Mouse (Mus musculus) left cerebral cortex, postnatal 10 days (tissue): ENCODE results near the gene Ube2s. TPM values are rescaled to one million over a fixed set of nuclear protein-coding genes. Genes with fewer than 3 reads are reported as not detected.

Source experiments
- DNase-seq, 2 experiments: peaks; one replicate each; pipeline ENCODE4 v3.0.0; 2021 to 2022; ENCODE audit warnings: low spot score in 2 of 2, mixed read lengths in 1 of 2; ENCODE audit errors: extremely low spot score in 1 of 2
- intact Hi-C: fragments of 180-260 bp; cut with DNase I; formaldehyde crosslinking; loops from one replicate; pipeline ENCODE4 v1.15.1; 2025
- total RNA-seq, 2 experiments: library from RNA; stranded (reverse); gene quantifications; 2 replicates each; pipeline ENCODE4 v1.2.3; 2021

The Ube2s gene
- total RNA-seq, 2 experiments from 2014 or later: 145 to 159 TPM

GRCm38 (mm10) chr7:4788499-4789435 is 23.6 kb downstream of the Ube2s start:
- intact Hi-C loops: no loop called here
- peak; percentile 22 to 83 for DNase-seq

- intact Hi-C loops: no loop called here
- peak in 1 of 2 experiments; percentile 55 for DNase-seq
Measured at GRCm38 (mm10) chr7:4783667-4784268, 28.6 kb downstream of the Ube2s start.

GRCm38 (mm10) chr7:4782759-4783158 is 29.6 kb downstream of the Ube2s start, which contains the start of the genes Il11 and Tmem190:
Gene Il11 (minus strand): TSS chr7:4782859.
Gene Tmem190 (plus strand): TSS chr7:4782937.
- no peak for DNase-seq
- intact Hi-C loops: no loop called here

- intact Hi-C loops: no loop called here
- DNase-seq: no peak
Measured at GRCm38 (mm10) chr7:4782130-4782529, 30.3 kb downstream of the Ube2s start.

- DNase-seq: peak in 1 of 2 experiments; percentile 34
- intact Hi-C loops: no loop called here
Measured at GRCm38 (mm10) chr7:4779921-4780320, 32.5 kb downstream of the Ube2s start.

GRCm38 (mm10) chr7:4777851-4778637 is 34.3 kb downstream of the Ube2s start:
- DNase-seq: no peak
- intact Hi-C loops: no loop called here

GRCm38 (mm10) chr7:4776861-4777830 is 35.2 kb downstream of the Ube2s start:
- intact Hi-C loops: no loop called here
- DNase-seq: peak in 1 of 2 experiments; percentile 83

- DNase-seq: no peak
- intact Hi-C loops: no loop called here
Measured at GRCm38 (mm10) chr7:4776131-4776530, 36.3 kb downstream of the Ube2s start.

GRCm38 (mm10) chr7:4771202-4771601 is 41.2 kb downstream of the Ube2s start, which contains the start of gene Fam71e2:
Gene Fam71e2 (minus strand): TSS chr7:4771302.
- intact Hi-C loops: no loop called here
- DNase-seq: no peak

GRCm38 (mm10) chr7:4764946-4765710 is 47.3 kb downstream of the Ube2s start:
- intact Hi-C loops: no loop called here
- no peak for DNase-seq

- intact Hi-C loops: no loop called here
- no peak for DNase-seq
Measured at GRCm38 (mm10) chr7:4759670-4760069, 52.7 kb downstream of the Ube2s start.

GRCm38 (mm10) chr7:4752821-4753570 is 59.4 kb downstream of the Ube2s start, which contains the start of gene Cox6b2:
Gene Cox6b2 (minus strand): TSS chr7:4753094.
- DNase-seq: peak; percentile 69 to 93
- intact Hi-C loops: no loop called here

GRCm38 (mm10) chr7:4751971-4752820 is 60.2 kb downstream of the Ube2s start:
- DNase-seq: peak in 1 of 2 experiments; percentile 63
- intact Hi-C loops: no loop called here

GRCm38 (mm10) chr7:4749169-4749568 is 63.2 kb downstream of the Ube2s start:
- intact Hi-C loops: no loop called here
- no peak for DNase-seq

- no peak for DNase-seq
- intact Hi-C loops: no loop called here
Measured at GRCm38 (mm10) chr7:4748321-4748720, 64.1 kb downstream of the Ube2s start.
